ENCODE assay signal across 8 mouse cellular contexts in the genomic region with DNA sequence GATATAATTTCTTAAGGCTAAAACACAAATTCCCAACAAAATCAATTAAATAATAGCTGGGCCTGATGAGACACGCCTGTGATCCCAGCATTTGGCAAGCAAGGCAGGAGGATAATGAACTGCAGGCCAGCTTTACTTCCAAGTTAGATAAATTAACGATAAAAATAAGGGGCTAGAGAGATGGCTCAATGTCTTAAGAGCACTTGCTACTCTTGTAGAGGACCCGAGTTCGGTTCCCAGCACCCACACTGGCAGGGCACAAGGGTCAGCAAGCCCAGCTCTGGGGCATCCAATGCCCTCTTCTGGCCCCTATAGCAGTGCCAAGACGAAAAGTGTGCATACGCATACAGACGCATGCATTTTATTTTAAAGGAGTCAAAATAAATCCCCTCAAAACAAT. TPM values are rescaled to one million over a fixed set of nuclear protein-coding genes. Genes with fewer than 3 reads are reported as not detected.
DNase-seq lines count a peak whose midpoint lies in the region; ATAC-seq and TF ChIP-seq lines count a peak whose summit lies in the region.

No protein-coding gene starts in this region.

- H3K4me3 ChIP-seq in gastrocnemius, adult 2 months: peak overlapping the region; percentile 79
- H3K4me3 ChIP-seq in thymus, adult 2 months (ENCODE audit: control insufficient read depth, insufficient read depth, low read length): peak overlapping the region; percentile 77
- peak overlapping the region; percentile 95 for H3K4me3 ChIP-seq in hindbrain, postnatal 0 days (ENCODE audit: low read length)
- H3K4me3 ChIP-seq in neural tube, embryonic 14.5 days (ENCODE audit: low read depth, low read length): peak overlapping the region; percentile 94

- WGBS in thymus, adult 2 months: 45% methylated on average over 7 of the region's 7 CpGs
- 22% methylated on average over 7 of the region's 7 CpGs for WGBS in hindbrain, postnatal 0 days
- WGBS in neural tube, embryonic 14.5 days: 37% methylated on average over 7 of the region's 7 CpGs

- H3K4me2 ChIP-seq in hindbrain, postnatal 0 days (ENCODE audit: low read depth, low read length): peak overlapping the region; percentile 57
- peak overlapping the region; percentile 60 for H3K4me2 ChIP-seq in neural tube, embryonic 14.5 days (ENCODE audit: low read depth, low read length)

- no peak for ATAC-seq in hindbrain, postnatal 0 days
- ATAC-seq in neural tube, embryonic 14.5 days (ENCODE audit: low read depth): peak; percentile 10; the same call in 1 of the 2 replicates
- ATAC-seq in CD4-positive, CD25-positive, alpha-beta regulatory T cell, adult 4 months: no peak

- H3K27me3 ChIP-seq in thymus, adult 2 months (ENCODE audit: control insufficient read depth, insufficient read depth, low read length): no peaks in the 10 kb centered on the region
- H3K27me3 ChIP-seq in hindbrain, postnatal 0 days (ENCODE audit: insufficient read depth, low read length): no peaks in the 10 kb centered on the region
- no peaks in the 10 kb centered on the region for H3K27me3 ChIP-seq in neural tube, embryonic 14.5 days (ENCODE audit: control insufficient read depth, insufficient read depth, low read length)

- H3K4me1 ChIP-seq in thymus, adult 2 months (replicated peaks; ENCODE audit: control insufficient read depth, insufficient read depth, low read length): peaks cover 17% of the 10 kb centered on the region
- H3K4me1 ChIP-seq in hindbrain, postnatal 0 days (ENCODE audit: insufficient read depth, low read length): no peaks in the 10 kb centered on the region
- peaks cover 8% of the 10 kb centered on the region; the same call in 1 of the 2 replicates for H3K4me1 ChIP-seq in neural tube, embryonic 14.5 days (ENCODE audit: control insufficient read depth, insufficient read depth, low read length)

- H3K27ac ChIP-seq in gastrocnemius, adult 2 months: peak overlapping the region; percentile 95
- no peak overlapping the region for H3K27ac ChIP-seq in thymus, adult 2 months (ENCODE audit: control insufficient read depth, insufficient read depth, low read length)
- peak overlapping the region; percentile 86; the same call in 1 of the 2 replicates for H3K27ac ChIP-seq in hindbrain, postnatal 0 days
- peak overlapping the region; percentile 86 for H3K27ac ChIP-seq in neural tube, embryonic 14.5 days (ENCODE audit: low read depth, low read length)

- no peaks in the 10 kb centered on the region for H3K36me3 ChIP-seq in thymus, adult 2 months (ENCODE audit: control insufficient read depth, insufficient read depth, low read length)
- H3K36me3 ChIP-seq in hindbrain, postnatal 0 days (ENCODE audit: insufficient read depth, low read length): peaks cover 10% of the 10 kb centered on the region; the same call in 1 of the 2 replicates
- H3K36me3 ChIP-seq in neural tube, embryonic 14.5 days (ENCODE audit: control insufficient read depth, insufficient read depth, low read length): peaks cover 5% of the 10 kb centered on the region; the same call in 1 of the 2 replicates

- no peak for DNase-seq in gastrocnemius, adult 2 months
- DNase-seq in gastrocnemius, postnatal 14 days: no peak
- DNase-seq in thymus, adult 2 months: no peak
- no peak for DNase-seq in thymus, postnatal 36 days
- no peak for DNase-seq in hindbrain, postnatal 0 days (ENCODE audit: low spot score)
- no peak for DNase-seq in gastrocnemius, postnatal 4 days (ENCODE audit: low spot score in 2 of 2)

- no peak for TF ChIP-seq CTCF in gastrocnemius, adult 2 months (IDR thresholded peaks at IDR 0.05)
- TF ChIP-seq CTCF in thymus, adult 2 months (IDR thresholded peaks at IDR 0.05; ENCODE audit: borderline replicate concordance, control insufficient read depth, extremely low read depth, insufficient read depth, low read length, poor library complexity): no peak
- no peak for TF ChIP-seq CTCF in hindbrain, postnatal 0 days (IDR thresholded peaks at IDR 0.05; ENCODE audit: low read depth)

- peak overlapping the region; percentile 82 for H3K9ac ChIP-seq in hindbrain, postnatal 0 days (replicated peaks; ENCODE audit: low read length)
- peak overlapping the region; percentile 97 for H3K9ac ChIP-seq in neural tube, embryonic 14.5 days (replicated peaks; ENCODE audit: low read depth, low read length)

- H3K9me3 ChIP-seq in hindbrain, postnatal 0 days (ENCODE audit: low read length): no peaks in the 10 kb centered on the region
- no peaks in the 10 kb centered on the region for H3K9me3 ChIP-seq in neural tube, embryonic 14.5 days (ENCODE audit: control insufficient read depth, low read length)

- no peak for TF ChIP-seq POLR2A in thymus, adult 2 months (IDR thresholded peaks at IDR 0.05; ENCODE audit: control insufficient read depth, extremely low read depth, insufficient read depth, low read length, poor library complexity)

- intact Hi-C loops in gastrocnemius, adult 2 months (cut with DNase I): loop anchor here (5.0 kb wide), 2 partner anchors 78 to 157 kb away; no protein-coding TSS in a partner anchor
- intact Hi-C loops in gastrocnemius, postnatal 14 days (cut with DNase I; ENCODE audit: low total_unique reads): loop anchor here (5.0 kb wide), 2 partner anchors 68 to 157 kb away; no protein-coding TSS in a partner anchor

RNA-seq across cellular contexts. Expression of gene Twsg1, which starts 0.8 kb away (rescaled TPM):
- 10 to 100 TPM; 25.2 to 31.6 TPM for total RNA-seq in gastrocnemius, adult 2 months (2021)
- total RNA-seq in gastrocnemius, postnatal 14 days (2021): 10 to 100 TPM; 16.9 to 25.5 TPM
- 33.9 and 35.2 TPM in 2 replicates for polyA plus RNA-seq in thymus, adult 2 months (2012; rRNA removed)
- 39.8 and 45.4 TPM in 2 replicates for total RNA-seq in hindbrain, postnatal 0 days (2014; rRNA removed)
- 45.4 and 45.7 TPM in 2 replicates for polyA plus RNA-seq in hindbrain, postnatal 0 days (2015; fragmentation: Nextera tagmentation; extraction: Ambion mirVana)
- 47.8 and 67.6 TPM in 2 replicates for polyA plus RNA-seq in neural tube, embryonic 14.5 days (2014; fragmentation: Nextera tagmentation; extraction: Ambion mirVana)
- polyA plus RNA-seq in CD4-positive, CD25-positive, alpha-beta regulatory T cell, adult 4 months (2017; shearing (Covaris generic)): 10 to 100 TPM; 27.0 to 31.0 TPM
- total RNA-seq in gastrocnemius, postnatal 4 days (2021): 10 to 100 TPM; 38.6 to 45.8 TPM
